Comparison of ENCODE assay signal across 12 mouse cellular contexts in genomic region chr7:4613740-4614403, GRCm38 (mm10). TPM values are rescaled to one million over a fixed set of nuclear protein-coding genes. Genes with fewer than 3 reads are reported as not detected.
DNase-seq lines count a peak whose midpoint lies in the region; TF ChIP-seq lines count a peak whose summit lies in the region.
"Had no signal": no experiment of that assay in that cellular context is flagged by ENCODE, and none has a peak within 500 bp of the region (broad histone marks: within the 10 kb centered on the region; RNA-seq: fewer than 3 reads in every experiment).

No protein-coding gene starts in this region.

- peak; percentile 63 for DNase-seq in heart, adult 11 months
- DNase-seq in heart, postnatal 14 days, result no peak
- DNase-seq in thymus, postnatal 0 days (ENCODE audit: low spot score), result peak; percentile 58
- DNase-seq in thymus, postnatal 10 days (ENCODE audit: low spot score in 2 of 2), result no peak
- DNase-seq in liver, result peak; percentile 52
- DNase-seq in spleen, adult 12 weeks (ENCODE audit: low spot score), result no peak
- no peak for DNase-seq in ovary, adult 18-20 months (ENCODE audit: low spot score)
- DNase-seq: adrenal gland, postnatal 25 days had no signal

- no peaks in the 10 kb centered on the region for H3K36me3 ChIP-seq in myocyte (ENCODE audit: control insufficient read depth, insufficient read depth)
- H3K36me3 ChIP-seq: stomach, embryonic 15.5 days had no signal

- no peak for TF ChIP-seq POLR2A in myocyte (IDR thresholded peaks at IDR 0.05; ENCODE audit: insufficient read length, low read depth)

- intact Hi-C loops in heart, postnatal 14 days (cut with DNase I), result no loop called here

- no peak overlapping the region for H3ac ChIP-seq in myocyte (ENCODE audit: control insufficient read depth, insufficient read length)

- peak overlapping the region; percentile 24 for H3K4me2 ChIP-seq in myocyte (ENCODE audit: low read depth)
- H3K4me2 ChIP-seq: stomach, embryonic 15.5 days had no signal

- H3K4me3 ChIP-seq in myocyte, result no peak overlapping the region
- H3K4me3 ChIP-seq: stomach, embryonic 15.5 days had no signal

- H3K79me2 ChIP-seq in myocyte (ENCODE audit: control insufficient read depth, insufficient read depth), result no peaks in the 10 kb centered on the region

- peaks cover 33% of the 10 kb centered on the region for H3K27me3 ChIP-seq in myocyte (ENCODE audit: control insufficient read depth, insufficient read depth, insufficient read length)
- H3K27me3 ChIP-seq: stomach, embryonic 15.5 days had no signal

TF ChIP-seq in myocyte, 11 proteins besides CTCF, POLR2A, EP300 and RAD21:
- TF ChIP-seq REST (IDR thresholded peaks at IDR 0.05; ENCODE audit: insufficient read depth, insufficient read length) (no peak), E2F4 (IDR thresholded peaks at IDR 0.05; ENCODE audit: insufficient read depth) (no peak), TCF3 (IDR thresholded peaks at IDR 0.05; ENCODE audit: insufficient read length, low read depth) (no peak), CEBPB (IDR thresholded peaks at IDR 0.05; ENCODE audit: insufficient read depth, poor library complexity, severe bottlenecking) (no peak), POLR2AphosphoS2 (IDR thresholded peaks at IDR 0.05; ENCODE audit: insufficient read length, low read depth) (no peak), SRF (IDR thresholded peaks at IDR 0.05; ENCODE audit: control insufficient read depth, insufficient read length, low read depth) (no peak), MYOD1 (IDR thresholded peaks at IDR 0.05; ENCODE audit: control insufficient read depth in 1 of 3, insufficient read length in 2 of 3, low read depth in 2 of 3) (no peak), USF1 (IDR thresholded peaks at IDR 0.05; ENCODE audit: low read depth) (no peak)

RNA-seq across cellular contexts. Expression of gene Ptprh, which starts 10.0 kb away (rescaled TPM):
- not detected for total RNA-seq in heart, postnatal 14 days (2021)
- polyA plus RNA-seq in thymus, postnatal 0 days (2015; fragmentation: Nextera tagmentation; extraction: Ambion mirVana), result not detected in 2 replicates
- polyA plus RNA-seq in myocyte (2012; fragmentation: generic; extraction: Trizol), result not detected
- total RNA-seq: adrenal gland, postnatal 25 days had no signal
- polyA plus RNA-seq: C2C12, macrophage had no signal

RNA-seq across cellular contexts. Expression of gene Tmem86b, which starts 17.4 kb away (rescaled TPM):
- total RNA-seq in heart, postnatal 14 days (2021), result 1 to 10 TPM; 6.8 to 7.4 TPM
- 1.7 and 2.1 TPM in 2 replicates for polyA plus RNA-seq in thymus, postnatal 0 days (2015; fragmentation: Nextera tagmentation; extraction: Ambion mirVana)
- 2.2 TPM for polyA plus RNA-seq in myocyte (2012; fragmentation: generic; extraction: Trizol)

RNA-seq across cellular contexts. Expression of gene Ppp6r1, which starts 44.9 kb away (rescaled TPM):
- total RNA-seq in heart, postnatal 14 days (2021), result 10 to 100 TPM; 73.7 to 78.8 TPM
- 19.8 and 23.8 TPM in 2 replicates for polyA plus RNA-seq in thymus, postnatal 0 days (2015; fragmentation: Nextera tagmentation; extraction: Ambion mirVana)
- 46.1 TPM for polyA plus RNA-seq in myocyte (2012; fragmentation: generic; extraction: Trizol)

Comparison
In these comparisons a context has a peak if more than half of its experiments do, and no peak if none do; other contexts are left out.
1. DNase-seq: peak in heart, adult 11 months (single experiment), thymus, postnatal 0 days (single experiment) and liver (single experiment); none in heart, postnatal 14 days (0 of 2), thymus, postnatal 10 days (0 of 2), spleen, adult 12 weeks (single experiment) and ovary, adult 18-20 months (single experiment).